Mouse (Mus musculus) lung, embryonic 14.5 days (tissue): ENCODE measurements at regions not wholly inside any gene's neighbourhood (a gene's known extent, or its start where the extent isn't known, plus 50 kb on each side); places are given as distances from the start of the nearest gene placed in this dataset.

ENCODE experiments used
- ATAC-seq: fragments of 200-750 bp; cut with Nextera tagmentation; 2 replicates; pipeline ENCODE4 v1.8.0; 2017; ENCODE audit warnings: mild to moderate bottlenecking, moderate TSS enrichment, moderate library complexity; ENCODE audit not compliant: insufficient read depth
- DNase-seq: peaks from one replicate; pipeline ENCODE4 v3.0.0-alpha.2; 2015
- H3K27ac ChIP-seq: fragments of 300-500 bp; sonication (generic); 2 replicates; pipeline ENCODE4 v1.5.1; 2014; ENCODE audit warnings: low read depth, mild to moderate bottlenecking, moderate library complexity
- H3K27me3 ChIP-seq: fragments of 300-500 bp; sonication (generic); 2 replicates; pipeline ENCODE4 v1.6.1; 2014; ENCODE audit warnings: low read length, control low read depth; ENCODE audit not compliant: insufficient read depth
- H3K36me3 ChIP-seq: fragments of 300-500 bp; sonication (generic); 2 replicates; pipeline ENCODE4 v1.6.1; 2014; ENCODE audit warnings: control low read depth; ENCODE audit not compliant: insufficient read depth
- H3K4me1 ChIP-seq: fragments of 300-500 bp; sonication (generic); 2 replicates; pipeline ENCODE4 v1.6.1; 2014; ENCODE audit warnings: antibody characterized with exemption, control low read depth; ENCODE audit not compliant: insufficient read depth
- H3K4me2 ChIP-seq: fragments of 300-500 bp; sonication (generic); 2 replicates; pipeline ENCODE4 v1.6.1; 2014; ENCODE audit warnings: mild to moderate bottlenecking
- H3K4me3 ChIP-seq: fragments of 300-500 bp; sonication (generic); 2 replicates; pipeline ENCODE4 v1.5.1; 2014; ENCODE audit warnings: low read depth, low read length
- H3K9ac ChIP-seq: fragments of 300-500 bp; sonication (generic); 2 replicates; pipeline ENCODE4 v1.6.1; 2014
- H3K9me3 ChIP-seq: fragments of 300-500 bp; sonication (generic); 2 replicates; pipeline ENCODE4 v1.6.1; 2016; ENCODE audit warnings: low read depth, low read length, control low read depth
- CTCF ChIP-seq: IDR thresholded peaks from 2 replicates; pipeline ENCODE4 v1.5.1; 2016; ENCODE audit warnings: antibody characterized with exemption, low read depth
- WGBS: fragments of 180-500 bp; shearing (Covaris S2); extraction: QIAGEN DNeasy Blood & Tissue Kit; methylation state at CpG from one replicate; pipeline ENCODE4 v1.1.7; 2014; 5-methylcytosine and 5-hydroxymethylcytosine counted together

GRCm38 (mm10) chr11:25356671-25357586 is 853.6 kb downstream of the 5730522E02Rik start:
- H3K27me3 ChIP-seq, result no peaks in the 10 kb centered on the region
- H3K9me3 ChIP-seq, result no peaks in the 10 kb centered on the region
- peaks cover 8% of the 10 kb centered on the region; the same call in 1 of the 2 replicates for H3K4me1 ChIP-seq
- H3K4me2 ChIP-seq, result peak overlapping the region; percentile 66
- WGBS, result 7% methylated on average over 19 of the region's 19 CpGs
- H3K36me3 ChIP-seq, result no peaks in the 10 kb centered on the region
- peak overlapping the region; percentile 28 for H3K4me3 ChIP-seq
- ATAC-seq, result peak; percentile 81; the same call in 1 of the 2 replicates
- H3K9ac ChIP-seq, result peak overlapping the region; percentile 23; the same call in 1 of the 2 replicates
- TF ChIP-seq CTCF, result no peak
- H3K27ac ChIP-seq, result no peak overlapping the region
- peak; percentile 46 for DNase-seq

GRCm38 (mm10) chr11:25335667-25336066 is 874.9 kb downstream of the 5730522E02Rik start:
- Histone ChIP-seq H3K27ac (no peak overlapping the region), H3K36me3 (no peaks in the 10 kb centered on the region), H3K9ac (no peak overlapping the region), H3K27me3 (no peaks in the 10 kb centered on the region), H3K4me1 (no peaks in the 10 kb centered on the region; the same call in 1 of the 2 replicates), H3K4me3 (no peak overlapping the region), H3K9me3 (no peaks in the 10 kb centered on the region), H3K4me2 (no peak overlapping the region)
- TF ChIP-seq CTCF, result no peak
- 33% methylated on average over 2 of the region's 2 CpGs for WGBS
- DNase-seq, result peak; percentile 75
- no peak for ATAC-seq

GRCm38 (mm10) chr11:25330696-25331095 is 879.9 kb downstream of the 5730522E02Rik start:
- no peak for TF ChIP-seq CTCF
- Histone ChIP-seq H3K4me3 (no peak overlapping the region), H3K27ac (no peak overlapping the region), H3K9me3 (no peaks in the 10 kb centered on the region), H3K27me3 (no peaks in the 10 kb centered on the region), H3K4me2 (no peak overlapping the region), H3K9ac (no peak overlapping the region), H3K4me1 (no peaks in the 10 kb centered on the region), H3K36me3 (no peaks in the 10 kb centered on the region)
- ATAC-seq, result no peak
- WGBS, result 69% methylated on average over 4 of the region's 4 CpGs
- no peak for DNase-seq

GRCm38 (mm10) chr11:25322426-25322825 is 888.1 kb downstream of the 5730522E02Rik start:
- no peak overlapping the region for H3K4me3 ChIP-seq
- no peaks in the 10 kb centered on the region for H3K4me1 ChIP-seq
- no peaks in the 10 kb centered on the region for H3K36me3 ChIP-seq
- TF ChIP-seq CTCF, result no peak
- DNase-seq (no peak), ATAC-seq (no peak)
- H3K27ac ChIP-seq, result no peak overlapping the region
- H3K27me3 ChIP-seq, result no peaks in the 10 kb centered on the region
- H3K4me2 ChIP-seq, result no peak overlapping the region
- H3K9me3 ChIP-seq, result no peaks in the 10 kb centered on the region
- no peak overlapping the region for H3K9ac ChIP-seq

GRCm38 (mm10) chr11:25321494-25321893 is 889.1 kb downstream of the 5730522E02Rik start:
- no peak overlapping the region for H3K9ac ChIP-seq
- DNase-seq, result no peak
- WGBS, result 70% methylated on average over 4 of the region's 4 CpGs
- H3K4me2 ChIP-seq, result no peak overlapping the region
- no peaks in the 10 kb centered on the region for H3K27me3 ChIP-seq
- H3K36me3 ChIP-seq, result no peaks in the 10 kb centered on the region
- no peak overlapping the region for H3K27ac ChIP-seq
- no peaks in the 10 kb centered on the region for H3K9me3 ChIP-seq
- no peak overlapping the region for H3K4me3 ChIP-seq
- no peak for TF ChIP-seq CTCF
- no peak for ATAC-seq
- no peaks in the 10 kb centered on the region for H3K4me1 ChIP-seq

GRCm38 (mm10) chr11:25314645-25315044 is 895.9 kb downstream of the 5730522E02Rik start:
- Histone ChIP-seq H3K4me1 (no peaks in the 10 kb centered on the region), H3K36me3 (no peaks in the 10 kb centered on the region), H3K27ac (no peak overlapping the region), H3K4me3 (no peak overlapping the region), H3K27me3 (no peaks in the 10 kb centered on the region), H3K4me2 (no peak overlapping the region), H3K9me3 (no peaks in the 10 kb centered on the region), H3K9ac (no peak overlapping the region)
- WGBS, result 61% methylated on average over 10 of the region's 10 CpGs
- ATAC-seq (no peak), DNase-seq (no peak)
- TF ChIP-seq CTCF, result no peak

- Histone ChIP-seq H3K9me3 (no peaks in the 10 kb centered on the region), H3K4me1 (no peaks in the 10 kb centered on the region), H3K4me3 (no peak overlapping the region), H3K27ac (no peak overlapping the region), H3K9ac (no peak overlapping the region), H3K4me2 (no peak overlapping the region), H3K27me3 (no peaks in the 10 kb centered on the region), H3K36me3 (no peaks in the 10 kb centered on the region)
- DNase-seq, result peak; percentile 43
- no peak for ATAC-seq
- WGBS, result 28% methylated on average over 8 of the region's 8 CpGs
- no peak for TF ChIP-seq CTCF
Measured at GRCm38 (mm10) chr11:25313879-25314278, 896.7 kb downstream of the 5730522E02Rik start.
